Mouse (Mus musculus): ENCODE results near the gene Mettl6. TPM values are rescaled to one million over a fixed set of nuclear protein-coding genes. Genes with fewer than 3 reads are reported as not detected.

Gene Mettl6
- polyA plus RNA-seq, 1 experiment from 2014 or later = 81.5 TPM

- Histone ChIP-seq H3K36me3 (no peaks in the 10 kb centered on the region), H3K4me1 (peaks cover 30% of the 10 kb centered on the region), H3K27me3 (ENCODE audit: low read depth, poor library complexity, severe bottlenecking) (peaks cover 46% of the 10 kb centered on the region), H3K27ac (replicated peaks) (peak within 1 kb of the TSS; percentile 88), H3K9me3 (replicated peaks) (no peaks in the 10 kb centered on the region), H3K4me3 (peak within 1 kb of the TSS; percentile 86)
- WGBS = 8% methylated on average over 49 of the region's 49 CpGs
- DNase-seq (ENCODE audit: low spot score) = peak; percentile 93
Observed at GRCm38 (mm10) chr14:31435930-31436693, 58.7 kb downstream of the Mettl6 start, which contains the start of gene Sh3bp5. Sh3bp5 (minus strand) TSS chr14:31436078.

- H3K27ac ChIP-seq (replicated peaks) = peak overlapping the region; percentile 88
- WGBS = 2% methylated on average over 53 of the region's 53 CpGs
- DNase-seq (ENCODE audit: low spot score) = peak; percentile 51
Observed at GRCm38 (mm10) chr14:31435018-31435915, 59.6 kb downstream of the Mettl6 start.

GRCm38 (mm10) chr14:31434426-31434825, 60.4 kb downstream of the Mettl6 start:
- WGBS = 61% methylated on average over 5 of the region's 5 CpGs
- H3K27ac ChIP-seq (replicated peaks) = no peak overlapping the region
- H3K27me3 ChIP-seq (ENCODE audit: low read depth, poor library complexity, severe bottlenecking) = peaks cover 46% of the 10 kb centered on the region
- H3K36me3 ChIP-seq = no peaks in the 10 kb centered on the region
- peak overlapping the region; percentile 86; the same call in 1 of the 2 replicates for H3K4me3 ChIP-seq
- H3K9me3 ChIP-seq (replicated peaks) = no peaks in the 10 kb centered on the region
- H3K4me1 ChIP-seq = peaks cover 30% of the 10 kb centered on the region
- DNase-seq (ENCODE audit: low spot score) = no peak

More at GRCm38 (mm10) chr14:31435018-31435915, 59.6 kb downstream of the Mettl6 start:
- H3K36me3 ChIP-seq = no peaks in the 10 kb centered on the region
- H3K4me3 ChIP-seq = peak overlapping the region; percentile 86
- H3K9me3 ChIP-seq (replicated peaks) = no peaks in the 10 kb centered on the region
- peaks cover 46% of the 10 kb centered on the region for H3K27me3 ChIP-seq (ENCODE audit: low read depth, poor library complexity, severe bottlenecking)
- H3K4me1 ChIP-seq = peaks cover 30% of the 10 kb centered on the region

GRCm38 (mm10) chr14:31433851-31434360, 60.9 kb downstream of the Mettl6 start:
- WGBS = 31% methylated on average over 7 of the region's 7 CpGs
- Histone ChIP-seq H3K27ac (replicated peaks) (no peak overlapping the region), H3K4me3 (no peak overlapping the region)

GRCm38 (mm10) chr14:31433126-31433525, 61.7 kb downstream of the Mettl6 start:
- no peak for DNase-seq (ENCODE audit: low spot score)
- peaks cover 43% of the 10 kb centered on the region for H3K27me3 ChIP-seq (ENCODE audit: low read depth, poor library complexity, severe bottlenecking)
- no peak overlapping the region for H3K27ac ChIP-seq (replicated peaks)
- H3K4me3 ChIP-seq = no peak overlapping the region
- no peaks in the 10 kb centered on the region for H3K9me3 ChIP-seq (replicated peaks)
- H3K4me1 ChIP-seq = peaks cover 30% of the 10 kb centered on the region
- WGBS = 70% methylated on average over 5 of the region's 5 CpGs
- 0 out of 2 replicates have a peak, but pooled peaks cover 3% of the 10 kb centered on the region for H3K36me3 ChIP-seq

More at GRCm38 (mm10) chr14:31433851-31434360, 60.9 kb downstream of the Mettl6 start:
- peaks cover 30% of the 10 kb centered on the region for H3K4me1 ChIP-seq
- DNase-seq (ENCODE audit: low spot score) = peak; percentile 32
- H3K27me3 ChIP-seq (ENCODE audit: low read depth, poor library complexity, severe bottlenecking) = peaks cover 46% of the 10 kb centered on the region
- no peaks in the 10 kb centered on the region for H3K36me3 ChIP-seq
- no peaks in the 10 kb centered on the region for H3K9me3 ChIP-seq (replicated peaks)

- peaks cover 36% of the 10 kb centered on the region for H3K27me3 ChIP-seq (ENCODE audit: low read depth, poor library complexity, severe bottlenecking)
- H3K4me3 ChIP-seq = no peak overlapping the region
- no peak for DNase-seq (ENCODE audit: low spot score)
- peaks cover 30% of the 10 kb centered on the region for H3K4me1 ChIP-seq
- H3K36me3 ChIP-seq = peaks cover 11% of the 10 kb centered on the region; the same call in 1 of the 2 replicates
- H3K9me3 ChIP-seq (replicated peaks) = no peaks in the 10 kb centered on the region
- WGBS = 55% methylated on average over 4 of the region's 4 CpGs
- no peak overlapping the region for H3K27ac ChIP-seq (replicated peaks)
Observed at GRCm38 (mm10) chr14:31432424-31432823, 62.4 kb downstream of the Mettl6 start.

GRCm38 (mm10) chr14:31431789-31432330, 63.0 kb downstream of the Mettl6 start:
- no peak overlapping the region for H3K4me3 ChIP-seq
- 86% methylated on average over 3 of the region's 3 CpGs for WGBS
- peaks cover 30% of the 10 kb centered on the region for H3K27me3 ChIP-seq (ENCODE audit: low read depth, poor library complexity, severe bottlenecking)
- H3K9me3 ChIP-seq (replicated peaks) = no peaks in the 10 kb centered on the region
- H3K36me3 ChIP-seq = peaks cover 15% of the 10 kb centered on the region
- H3K4me1 ChIP-seq = peaks cover 30% of the 10 kb centered on the region
- H3K27ac ChIP-seq (replicated peaks) = no peak overlapping the region
- no peak for DNase-seq (ENCODE audit: low spot score)

- Histone ChIP-seq H3K27me3 (ENCODE audit: low read depth, poor library complexity, severe bottlenecking) (peaks cover 9% of the 10 kb centered on the region; the same call in 1 of the 2 replicates), H3K9me3 (replicated peaks) (0 out of 2 replicates have a peak, but pooled peaks cover 4% of the 10 kb centered on the region), H3K4me1 (peaks cover 9% of the 10 kb centered on the region), H3K27ac (replicated peaks) (no peak overlapping the region), H3K36me3 (peaks cover 27% of the 10 kb centered on the region), H3K4me3 (no peak overlapping the region)
- WGBS = 65% methylated on average over 5 of the region's 5 CpGs
- no peak for DNase-seq (ENCODE audit: low spot score)
Observed at GRCm38 (mm10) chr14:31429004-31429395, 65.8 kb downstream of the Mettl6 start.

GRCm38 (mm10) chr14:31428211-31429003, 66.4 kb downstream of the Mettl6 start:
- Histone ChIP-seq H3K4me1 (peaks cover 9% of the 10 kb centered on the region), H3K4me3 (no peak overlapping the region), H3K36me3 (peaks cover 27% of the 10 kb centered on the region), H3K27ac (replicated peaks) (no peak overlapping the region), H3K27me3 (ENCODE audit: low read depth, poor library complexity, severe bottlenecking) (peaks cover 3% of the 10 kb centered on the region; the same call in 1 of the 2 replicates), H3K9me3 (replicated peaks) (0 out of 2 replicates have a peak, but pooled peaks cover 4% of the 10 kb centered on the region)
- 87% methylated on average over 15 of the region's 15 CpGs for WGBS
- DNase-seq (ENCODE audit: low spot score) = no peak

Data from midbrain, embryonic 10.5 days (tissue).